Mouse (Mus musculus) spleen, adult 2 months (tissue): ENCODE data around the gene Pgrmc2.

Experiments used
- CTCF ChIP-seq: fragments of 200-500 bp; IDR thresholded peaks from 2 replicates; pipeline ENCODE4 v1.5.1; 2011; ENCODE audit warnings: mild to moderate bottlenecking, inconsistent platforms; ENCODE audit not compliant: insufficient read depth, insufficient read length, insufficient replicate concordance; ENCODE audit errors: extremely low read depth
- POLR2A ChIP-seq: fragments of 200-500 bp; IDR thresholded peaks from 2 replicates; pipeline ENCODE4 v1.6.1; 2011; ENCODE audit warnings: low read depth, low read length, inconsistent platforms

DNA sequence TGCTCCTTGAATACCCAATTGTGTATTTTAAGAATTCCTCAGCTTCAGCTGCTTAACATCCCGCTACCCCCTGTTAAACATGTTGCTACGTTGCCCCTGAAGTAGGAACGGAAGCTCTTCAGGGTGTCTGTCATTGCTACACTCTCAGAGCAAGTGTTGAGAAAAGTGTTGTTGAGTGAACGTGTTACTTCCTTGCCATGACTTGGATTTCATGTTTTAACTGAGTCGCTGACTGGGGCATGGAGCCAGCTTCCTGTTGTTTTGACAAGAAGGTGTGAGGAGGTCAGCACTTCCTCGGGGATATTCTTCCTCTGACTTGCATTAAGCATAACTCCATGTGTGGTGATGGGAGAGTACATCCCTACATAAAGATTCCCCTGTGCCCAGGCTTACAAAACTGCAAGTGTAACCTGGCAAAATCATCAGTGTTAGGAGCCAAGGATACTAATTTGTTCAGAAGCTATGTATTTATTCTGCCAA, 25.5 kb upstream of the Pgrmc2 start:
- TF ChIP-seq CTCF = no peak
- no peak for TF ChIP-seq POLR2A
